Mouse (Mus musculus) right cerebral cortex, adult 2 months (tissue): Measurements from ENCODE around the gene Nek1.

Experiments used
- DNase-seq, 2 experiments: peaks; one replicate each; pipeline ENCODE4 v3.0.0; 2021 to 2022; ENCODE audit warnings: low spot score in 2 of 2

The Nek1 gene

GRCm38 (mm10) chr8:61158540-61158939 lies 165.5 kb downstream of the Nek1 start:
- DNase-seq, result no peak

DNA sequence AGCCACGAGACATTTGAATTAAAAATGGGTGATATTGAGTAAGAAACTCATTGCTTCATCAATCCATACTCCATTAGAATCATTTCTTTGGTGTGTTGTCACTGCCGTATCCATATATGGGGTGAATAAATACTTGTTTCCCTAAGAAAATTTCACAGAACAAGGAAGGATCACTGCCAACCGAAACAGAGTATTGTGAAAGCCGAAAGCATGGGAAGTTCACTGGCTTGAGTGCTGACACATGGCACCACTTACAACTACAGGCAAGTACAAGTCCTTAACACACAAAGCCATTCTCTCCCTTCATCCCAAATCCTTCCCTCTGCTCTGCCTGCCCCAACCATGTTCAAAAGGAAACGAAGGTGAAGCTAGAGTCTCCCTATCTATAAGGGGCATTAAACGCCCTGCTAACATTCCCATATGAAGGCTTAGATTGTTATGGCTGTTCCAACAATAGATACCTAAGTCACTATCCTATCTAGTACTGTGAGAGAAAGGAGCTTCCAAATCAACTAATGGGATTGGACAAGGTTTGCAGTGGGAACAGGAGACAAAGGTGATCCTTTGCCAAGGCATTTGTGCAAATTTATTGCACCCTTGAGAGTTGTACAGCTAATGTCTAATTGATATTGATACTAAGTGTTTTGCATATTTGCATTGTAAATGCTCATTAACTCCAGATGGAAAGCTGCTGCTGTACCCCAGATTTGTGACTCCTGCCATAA lies 168.6 kb downstream of the Nek1 start:
- no peak for DNase-seq

- no peak for DNase-seq
Measured at GRCm38 (mm10) chr8:61162186-61162566, 169.2 kb downstream of the Nek1 start.

- no peak for DNase-seq
Measured at GRCm38 (mm10) chr8:61171546-61171945, 178.6 kb downstream of the Nek1 start.

DNA sequence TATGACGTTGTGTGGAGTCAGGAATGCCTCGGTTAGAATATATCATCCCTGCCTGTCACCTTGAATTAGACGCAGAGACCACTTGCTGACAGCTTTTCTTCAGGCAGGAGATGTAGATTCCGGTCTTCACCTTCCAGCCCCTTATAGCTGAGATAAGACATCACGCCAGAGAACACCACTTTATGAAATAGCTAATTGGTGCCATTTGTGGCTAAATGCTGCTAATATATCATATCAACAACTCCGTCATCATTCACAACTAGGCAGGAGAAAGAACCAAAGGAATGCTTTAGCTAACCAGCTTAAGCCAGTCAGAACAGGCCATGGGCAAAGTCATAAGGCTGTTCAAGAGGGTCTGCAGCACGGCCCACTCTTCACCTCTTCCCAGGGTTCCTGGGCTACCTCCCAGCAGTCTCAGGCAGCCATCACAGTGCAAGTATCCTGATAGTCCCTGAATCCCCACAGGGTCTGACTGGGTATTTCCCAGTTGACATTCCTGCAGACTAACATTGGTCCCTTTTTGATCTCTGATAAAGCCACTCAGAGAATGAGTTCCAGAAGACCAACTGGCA lies 181.0 kb downstream of the Nek1 start:
- DNase-seq, result no peak

GRCm38 (mm10) chr8:61175876-61176275 lies 182.9 kb downstream of the Nek1 start:
- DNase-seq, result no peak

DNA sequence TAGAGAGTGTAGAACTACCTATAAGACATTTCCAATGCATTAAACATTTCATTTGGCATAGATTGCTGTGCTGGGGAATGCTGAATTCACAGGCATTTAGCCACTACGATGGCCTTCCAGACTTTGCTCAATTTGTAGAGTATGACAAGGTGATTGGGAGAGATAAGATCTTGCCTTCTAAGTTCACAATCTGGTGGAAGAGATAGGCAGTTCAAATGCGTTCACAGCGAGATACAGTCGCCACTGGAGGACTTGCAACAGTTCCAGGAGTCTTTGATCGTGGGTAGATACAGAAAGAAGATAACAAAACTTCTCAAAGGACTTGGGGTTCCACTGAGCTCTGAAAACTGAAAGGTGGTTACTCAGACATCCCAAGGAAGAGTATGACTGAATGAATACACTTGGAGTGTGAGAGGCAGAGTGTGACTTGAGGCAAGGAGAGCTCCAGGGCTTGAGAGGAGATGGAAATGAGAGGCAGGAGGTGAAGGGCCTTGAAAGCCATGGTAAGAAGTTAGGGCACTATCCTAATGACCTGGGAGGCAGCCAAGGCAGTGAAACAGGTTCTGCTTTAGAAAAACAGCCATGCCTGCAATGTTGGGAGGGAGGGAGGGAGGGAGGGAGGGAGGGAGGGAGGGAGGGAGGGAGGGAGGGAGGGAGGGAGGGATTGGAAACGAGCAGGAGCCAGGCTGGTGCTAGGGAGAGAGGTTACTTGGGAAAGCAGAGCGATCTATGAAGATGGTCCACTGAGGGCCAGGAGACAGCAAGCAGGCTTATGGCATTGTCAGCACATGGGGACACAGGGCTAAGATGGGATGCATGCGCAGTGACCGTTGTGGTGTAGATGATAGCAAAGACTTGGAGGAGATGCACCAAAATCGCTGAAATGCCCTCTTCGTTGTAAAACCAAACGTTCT lies 184.9 kb downstream of the Nek1 start:
- DNase-seq, result no peak

GRCm38 (mm10) chr8:61178594-61179140 lies 185.7 kb downstream of the Nek1 start:
- DNase-seq, result no peak
